Mouse (Mus musculus): ENCODE measurements at regions not wholly inside any gene's neighbourhood (a gene's known extent, or its start where the extent isn't known, plus 50 kb on each side); places are given as distances from the start of the nearest gene placed in this dataset.

- DNase-seq (ENCODE audit: low spot score in 2 of 2): no peak
Observed at GRCm38 (mm10) chr1:81516575-81517210, 439.9 kb downstream of the Nyap2 start.

DNA sequence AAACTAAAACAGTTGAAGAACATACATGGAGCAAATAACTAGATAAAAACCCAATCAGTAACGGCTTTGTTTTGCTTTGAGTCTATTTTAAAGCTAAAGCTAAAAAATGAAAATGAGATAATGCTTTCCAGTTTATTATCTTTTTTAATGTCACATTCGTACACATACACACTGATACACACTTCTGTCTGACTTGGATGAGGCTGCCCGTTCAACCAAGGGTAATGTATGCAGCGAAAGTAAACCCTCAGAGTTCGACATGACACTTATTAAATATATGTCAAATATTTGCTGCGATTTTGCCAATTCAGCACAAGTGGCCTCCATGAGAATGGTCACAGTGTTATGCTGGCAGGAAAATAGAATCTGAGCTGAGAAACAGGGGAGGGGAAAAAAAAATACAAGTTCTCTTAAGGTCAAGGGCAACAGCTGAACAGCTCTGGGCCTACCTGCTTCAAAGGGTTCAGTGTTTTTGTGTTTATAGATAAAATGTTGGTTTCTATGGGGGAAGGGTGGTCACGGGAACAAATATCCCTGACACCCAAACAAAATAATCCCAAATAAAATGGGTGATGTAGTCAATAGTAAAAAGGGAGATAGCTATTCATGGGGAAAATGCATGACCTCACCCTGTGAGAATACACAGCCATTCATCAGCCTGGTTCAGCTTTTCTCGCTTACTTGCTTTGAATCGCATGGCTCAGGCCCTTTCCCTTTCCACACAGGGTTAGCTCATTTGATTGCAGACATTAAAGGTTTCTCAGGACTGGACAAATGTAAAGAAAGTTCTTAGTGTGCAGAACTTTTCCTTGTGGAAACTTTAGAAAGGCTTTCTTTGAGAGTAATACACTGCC lies 443.9 kb downstream of the Nyap2 start:
- DNase-seq (ENCODE audit: low spot score in 2 of 2): no peak

- no peak for DNase-seq (ENCODE audit: low spot score in 2 of 2)
Observed at GRCm38 (mm10) chr1:81522929-81523328, 446.2 kb downstream of the Nyap2 start.

DNA sequence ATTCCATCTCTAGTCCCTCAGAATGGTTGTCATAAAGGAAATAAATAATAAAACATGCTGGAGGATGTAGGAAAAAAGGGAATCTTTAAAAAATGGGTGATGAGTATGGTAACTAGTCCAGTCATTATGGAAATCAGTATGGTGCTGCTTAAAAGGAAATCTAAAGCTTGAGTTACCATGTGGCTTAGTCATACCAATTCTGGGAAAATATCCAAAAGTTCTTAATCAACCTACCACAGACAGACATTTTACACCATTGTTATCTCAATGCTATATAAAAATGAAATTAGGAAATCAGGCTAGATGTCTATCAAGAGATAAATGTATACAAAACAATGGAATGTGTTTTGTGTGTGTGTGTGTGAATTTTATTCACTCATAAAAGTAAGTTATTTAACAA lies 449.1 kb downstream of the Nyap2 start:
- DNase-seq (ENCODE audit: low spot score in 2 of 2): no peak

- no peak for DNase-seq (ENCODE audit: low spot score in 2 of 2)
Observed at GRCm38 (mm10) chr1:81537836-81538235, 461.1 kb downstream of the Nyap2 start.

DNA sequence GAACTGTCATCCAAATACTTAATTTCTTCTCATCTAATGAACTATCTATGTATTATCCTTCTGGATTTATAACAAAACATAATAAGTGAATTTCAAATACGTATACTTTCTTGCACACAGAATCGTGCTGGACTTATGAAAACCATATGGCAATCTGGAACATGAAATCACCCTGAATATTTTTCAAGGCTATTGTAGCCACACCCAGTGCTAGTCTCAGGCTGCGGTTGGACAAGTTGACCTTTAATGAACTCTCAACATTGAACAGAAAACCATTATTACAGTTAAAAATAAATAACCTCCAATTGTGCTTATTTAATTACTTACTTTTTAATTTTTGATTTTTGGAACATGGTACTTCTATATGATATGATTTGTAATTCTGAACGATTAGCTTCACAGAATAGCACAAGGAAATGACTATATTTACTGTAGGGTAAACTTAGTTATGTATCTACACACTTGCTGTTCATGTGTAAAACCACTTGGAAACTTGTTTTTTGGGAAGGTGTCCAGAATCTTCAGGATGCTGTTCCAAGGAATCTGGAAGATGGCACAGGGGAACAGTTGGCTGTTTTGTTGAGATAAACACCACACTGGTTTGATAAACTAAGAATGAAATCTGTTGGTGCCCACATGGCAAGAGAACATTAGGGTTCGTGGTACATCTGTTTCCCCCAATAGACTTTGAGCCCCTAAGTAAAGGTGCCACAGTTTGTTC lies 463.0 kb downstream of the Nyap2 start:
- DNase-seq (ENCODE audit: low spot score in 2 of 2): no peak

DNA sequence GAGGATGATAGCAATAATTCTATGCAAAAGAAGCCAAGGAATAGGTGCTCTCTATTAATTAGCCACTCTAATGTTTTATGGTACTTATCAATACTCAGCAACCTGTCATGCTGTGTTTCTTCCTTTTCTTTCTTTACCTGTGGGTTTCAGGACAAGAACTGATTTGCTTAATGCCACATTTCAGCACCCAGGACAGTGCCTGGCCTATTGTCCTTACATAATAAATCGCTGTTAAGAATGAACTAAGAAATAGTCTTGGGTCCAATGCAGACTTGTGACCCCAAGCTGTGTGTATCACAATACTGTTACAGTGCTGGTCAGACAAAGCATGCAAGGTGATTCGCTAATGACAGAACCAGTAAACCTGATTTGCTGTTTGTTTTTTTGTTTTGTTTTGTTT lies 472.2 kb downstream of the Nyap2 start:
- DNase-seq (ENCODE audit: low spot score in 2 of 2): no peak

GRCm38 (mm10) chr1:81549706-81550105 lies 473.0 kb downstream of the Nyap2 start:
- DNase-seq (ENCODE audit: low spot score in 2 of 2): no peak

GRCm38 (mm10) chr1:81552731-81553130 lies 476.0 kb downstream of the Nyap2 start:
- DNase-seq (ENCODE audit: low spot score in 2 of 2): no peak

DNA sequence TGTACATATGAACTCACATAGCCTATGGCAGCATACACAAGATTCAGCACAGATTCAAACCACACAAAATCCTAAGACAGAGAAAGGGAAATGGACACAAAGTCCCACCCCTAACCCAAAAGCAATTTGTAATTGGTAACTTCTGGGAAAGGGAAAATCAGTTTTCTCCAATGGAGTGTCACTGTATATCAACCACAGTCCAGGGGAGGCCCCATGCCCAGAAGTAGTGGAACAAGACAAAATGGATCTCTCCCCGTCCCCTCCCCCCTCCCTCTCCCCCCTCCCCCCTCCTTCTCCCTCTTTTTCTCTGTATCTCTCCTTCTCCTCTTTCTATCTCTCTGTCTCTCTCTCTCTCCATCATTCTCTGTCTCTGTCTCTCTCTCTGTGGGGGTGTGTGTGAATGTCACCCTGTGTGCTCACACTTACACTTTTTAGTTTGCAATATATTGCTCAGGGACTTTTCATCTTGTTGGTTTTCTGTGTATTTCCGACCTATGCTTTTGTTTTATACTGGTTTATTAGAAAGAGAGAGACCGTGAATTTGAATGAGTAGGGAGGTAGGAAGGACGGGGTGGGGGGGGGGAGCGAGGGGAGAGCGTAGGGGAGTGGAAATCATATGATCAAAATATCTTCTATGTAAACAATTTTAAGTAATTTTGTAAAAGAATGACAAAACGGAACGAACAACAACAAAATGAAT lies 500.4 kb downstream of the Nyap2 start:
- no peak for DNase-seq (ENCODE audit: low spot score in 2 of 2)

- no peak for DNase-seq (ENCODE audit: low spot score in 2 of 2)
Observed at GRCm38 (mm10) chr1:81577665-81578201, 501.0 kb downstream of the Nyap2 start.

- no peak for DNase-seq (ENCODE audit: low spot score in 2 of 2)
Observed at GRCm38 (mm10) chr1:81581208-81581607, 504.5 kb downstream of the Nyap2 start.

- DNase-seq (ENCODE audit: low spot score in 2 of 2): no peak
Observed at GRCm38 (mm10) chr1:81587780-81588307, 511.1 kb downstream of the Nyap2 start.

GRCm38 (mm10) chr1:81591623-81592022 lies 514.9 kb downstream of the Nyap2 start:
- no peak for DNase-seq (ENCODE audit: low spot score in 2 of 2)

DNA sequence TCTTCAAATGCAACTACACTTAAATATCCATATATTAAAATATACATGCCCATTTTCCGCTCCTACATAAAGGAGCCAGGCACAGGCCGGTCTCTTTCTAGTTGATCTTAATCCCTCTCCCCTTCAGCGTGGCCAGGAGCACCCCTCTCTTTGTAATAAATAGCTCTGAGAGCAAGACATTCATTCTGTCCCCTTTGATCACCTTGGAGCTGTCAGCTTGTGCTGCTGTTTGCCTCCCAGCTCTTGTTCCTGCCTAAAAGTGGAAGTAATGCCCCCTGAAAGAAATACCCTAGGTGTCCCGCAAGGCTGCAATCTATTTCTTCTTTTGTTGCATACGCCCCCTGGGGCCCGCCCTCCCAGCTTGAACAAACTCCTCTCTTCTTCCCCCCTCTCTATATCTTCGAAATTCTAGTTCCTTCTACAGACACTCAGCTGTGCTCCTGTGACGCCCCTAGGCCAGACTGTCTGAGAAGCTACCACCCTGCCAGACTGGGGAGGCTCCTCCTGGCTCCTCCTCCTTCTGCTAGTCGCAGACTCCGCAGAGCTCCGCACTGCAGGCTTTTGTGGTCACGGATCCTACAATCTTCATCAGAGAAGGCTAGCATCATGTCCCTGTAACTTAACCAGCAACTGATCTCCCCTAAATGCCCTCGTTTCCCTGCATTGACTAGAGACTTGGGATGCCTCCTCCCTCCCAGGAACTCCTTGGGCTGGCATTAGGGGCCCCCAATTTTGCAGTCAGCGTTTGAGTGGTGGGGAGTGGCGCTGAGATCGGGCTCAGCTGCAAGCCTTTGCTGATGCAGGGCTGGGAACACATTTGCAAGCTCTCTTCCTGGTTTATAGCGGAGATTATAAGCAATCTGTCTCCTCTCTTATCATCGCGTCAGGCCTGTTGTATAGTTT lies 516.8 kb downstream of the Nyap2 start:
- DNase-seq (ENCODE audit: low spot score in 2 of 2): peak; percentile 53 to 65

DNA sequence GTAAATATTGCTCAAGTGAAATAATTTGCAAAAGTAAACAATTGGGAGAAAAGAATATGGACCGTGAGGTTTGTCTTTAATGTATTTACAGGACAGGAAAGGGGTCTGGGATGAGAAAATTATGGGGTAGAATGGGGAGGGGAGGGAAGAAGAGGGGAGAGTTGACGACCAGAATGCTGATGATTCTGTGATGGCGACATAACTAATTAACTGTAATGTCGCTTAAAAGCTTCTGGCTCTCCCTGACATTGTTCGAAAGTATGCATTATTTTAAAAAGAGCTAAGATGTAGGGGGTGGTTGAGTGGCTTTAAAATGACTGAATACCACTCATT lies 517.4 kb downstream of the Nyap2 start:
- no peak for DNase-seq (ENCODE audit: low spot score in 2 of 2)

GRCm38 (mm10) chr1:81594606-81595005 lies 517.9 kb downstream of the Nyap2 start:
- DNase-seq (ENCODE audit: low spot score in 2 of 2): no peak

DNA sequence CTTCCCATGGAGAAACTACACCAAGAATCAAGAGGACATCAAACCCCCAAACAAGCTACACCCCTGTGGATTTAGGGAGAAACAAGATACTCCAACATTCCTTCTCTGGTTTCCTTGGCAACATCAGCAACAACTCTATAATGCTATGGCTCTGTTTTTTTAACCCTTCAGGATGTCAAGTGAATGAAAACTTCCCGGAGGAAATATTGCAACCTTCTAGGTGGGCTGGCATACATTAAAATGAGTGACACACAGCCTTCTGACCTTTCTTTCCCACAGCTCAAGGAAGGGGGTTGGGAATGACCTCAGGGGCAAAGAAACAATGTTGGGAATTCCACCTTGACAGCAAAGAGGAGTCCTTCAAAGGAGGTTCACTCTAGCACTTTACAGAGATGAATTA lies 532.0 kb downstream of the Nyap2 start:
- DNase-seq (ENCODE audit: low spot score in 2 of 2): no peak

- no peak for DNase-seq (ENCODE audit: low spot score in 2 of 2)
Observed at GRCm38 (mm10) chr1:81618880-81619279, 542.1 kb downstream of the Nyap2 start.

DNA sequence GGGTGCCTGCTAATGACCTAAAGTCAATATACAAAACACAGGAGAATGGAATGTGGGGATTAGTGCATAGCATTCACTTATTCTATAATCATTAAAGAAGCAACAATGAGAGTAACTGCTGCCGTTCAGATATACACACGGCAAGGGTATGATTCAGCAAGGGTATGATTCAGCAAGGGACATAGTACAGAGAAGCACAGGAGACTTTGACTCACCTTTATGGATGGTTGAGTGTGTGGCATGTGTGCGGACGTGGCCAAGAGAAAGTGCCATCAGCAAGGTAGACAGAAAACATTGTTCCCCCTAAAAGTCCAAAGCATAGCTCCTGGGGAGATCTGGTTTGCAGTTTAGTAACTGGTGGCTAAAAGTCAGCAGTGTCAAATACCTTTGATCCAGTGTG lies 547.4 kb downstream of the Nyap2 start:
- no peak for DNase-seq (ENCODE audit: low spot score in 2 of 2)

- no peak for DNase-seq (ENCODE audit: low spot score in 2 of 2)
Observed at GRCm38 (mm10) chr1:81632704-81633103, 556.0 kb downstream of the Nyap2 start.
